Mouse (Mus musculus): ENCODE measurements at regions not wholly inside any gene's neighbourhood (a gene's known extent, or its start where the extent isn't known, plus 50 kb on each side); places are given as distances from the start of the nearest gene placed in this dataset.

GRCm38 (mm10) chr3:52787964-52788760 lies 228.9 kb downstream of the Cog6 start:
- Histone ChIP-seq H3K27ac (no peak overlapping the region), H3K4me3 (no peak overlapping the region)
- TF ChIP-seq CTCF (IDR thresholded peaks at IDR 0.05) = no peak
- intact Hi-C loops (cut with DNase I) = no loop called here
- DNase-seq = no peak

GRCm38 (mm10) chr3:52785595-52785994 lies 231.4 kb downstream of the Cog6 start:
- intact Hi-C loops (cut with DNase I) = no loop called here

GRCm38 (mm10) chr3:52784476-52784875 lies 232.6 kb downstream of the Cog6 start:
- intact Hi-C loops (cut with DNase I) = loop anchor here (5.0 kb wide), 1 partner anchor 68 kb away; no protein-coding TSS in a partner anchor
- no peak overlapping the region for H3K4me3 ChIP-seq
- DNase-seq = no peak
- H3K27ac ChIP-seq = no peak overlapping the region
- no peak for TF ChIP-seq CTCF (IDR thresholded peaks at IDR 0.05)

More at GRCm38 (mm10) chr3:52785595-52785994, 231.4 kb downstream of the Cog6 start:
- DNase-seq = no peak
- Histone ChIP-seq H3K27ac (no peak overlapping the region), H3K4me3 (no peak overlapping the region)
- no peak for TF ChIP-seq CTCF (IDR thresholded peaks at IDR 0.05)

GRCm38 (mm10) chr3:52782576-52782975 lies 234.5 kb downstream of the Cog6 start:
- no peak overlapping the region for H3K4me3 ChIP-seq
- no peak overlapping the region for H3K27ac ChIP-seq
- intact Hi-C loops (cut with DNase I) = loop anchor here (5.0 kb wide), 1 partner anchor 70 kb away; no protein-coding TSS in a partner anchor
- DNase-seq = no peak
- TF ChIP-seq CTCF (IDR thresholded peaks at IDR 0.05) = no peak

GRCm38 (mm10) chr3:52781521-52781920 lies 235.5 kb downstream of the Cog6 start:
- Histone ChIP-seq H3K27ac (no peak overlapping the region), H3K4me3 (no peak overlapping the region)
- no peak for DNase-seq
- TF ChIP-seq CTCF (IDR thresholded peaks at IDR 0.05) = no peak
- intact Hi-C loops (cut with DNase I) = loop anchor here (5.0 kb wide), 1 partner anchor 71 kb away; no protein-coding TSS in a partner anchor

- no peak for DNase-seq
- no peak overlapping the region for H3K4me3 ChIP-seq
- no peak for TF ChIP-seq CTCF (IDR thresholded peaks at IDR 0.05)
- H3K27ac ChIP-seq = no peak overlapping the region; the same call in 1 of the 2 replicates
- intact Hi-C loops (cut with DNase I) = loop anchor here (5.0 kb wide), 1 partner anchor 72 kb away; no protein-coding TSS in a partner anchor
Measured at GRCm38 (mm10) chr3:52780356-52780755, 236.7 kb downstream of the Cog6 start.

- Histone ChIP-seq H3K27ac (no peak overlapping the region), H3K4me3 (no peak overlapping the region)
- TF ChIP-seq CTCF (IDR thresholded peaks at IDR 0.05) = no peak
- DNase-seq = no peak
- intact Hi-C loops (cut with DNase I) = loop anchor here (10.0 kb wide), 1 partner anchor 189 kb away; no protein-coding TSS in a partner anchor
Measured at GRCm38 (mm10) chr3:52775875-52776274, 241.2 kb downstream of the Cog6 start.

- DNase-seq = no peak
- Histone ChIP-seq H3K4me3 (no peak overlapping the region), H3K27ac (no peak overlapping the region)
- intact Hi-C loops (cut with DNase I) = loop anchor here (10.0 kb wide), 1 partner anchor 190 kb away; no protein-coding TSS in a partner anchor
- TF ChIP-seq CTCF (IDR thresholded peaks at IDR 0.05) = no peak
Measured at GRCm38 (mm10) chr3:52775156-52775555, 241.9 kb downstream of the Cog6 start.

GRCm38 (mm10) chr3:52774734-52775133 lies 242.3 kb downstream of the Cog6 start:
- TF ChIP-seq CTCF (IDR thresholded peaks at IDR 0.05) = no peak
- H3K4me3 ChIP-seq = no peak overlapping the region

GRCm38 (mm10) chr3:52767276-52767675 lies 249.8 kb downstream of the Cog6 start:
- DNase-seq = peak; percentile 34
- Histone ChIP-seq H3K27ac (peak overlapping the region; percentile 64), H3K4me3 (peak overlapping the region; percentile 17)
- TF ChIP-seq CTCF (IDR thresholded peaks at IDR 0.05) = no peak
- intact Hi-C loops (cut with DNase I) = no loop called here

More at GRCm38 (mm10) chr3:52774734-52775133, 242.3 kb downstream of the Cog6 start:
- DNase-seq = no peak
- no peak overlapping the region for H3K27ac ChIP-seq
- intact Hi-C loops (cut with DNase I) = loop anchor here (10.0 kb wide), 1 partner anchor 190 kb away; no protein-coding TSS in a partner anchor

GRCm38 (mm10) chr3:52766841-52767240 lies 250.2 kb downstream of the Cog6 start:
- Histone ChIP-seq H3K4me3 (peak overlapping the region; percentile 17; the same call in 1 of the 2 replicates), H3K27ac (peak overlapping the region; percentile 64)
- intact Hi-C loops (cut with DNase I) = no loop called here
- TF ChIP-seq CTCF (IDR thresholded peaks at IDR 0.05) = no peak
- peak; percentile 64 for DNase-seq

- intact Hi-C loops (cut with DNase I) = no loop called here
- no peak for TF ChIP-seq CTCF (IDR thresholded peaks at IDR 0.05)
- Histone ChIP-seq H3K4me3 (no peak overlapping the region), H3K27ac (0 out of 2 replicates have a peak overlapping the region, but pooled peaks have one; percentile 4)
- no peak for DNase-seq
Measured at GRCm38 (mm10) chr3:52764166-52764565, 252.9 kb downstream of the Cog6 start.

- Histone ChIP-seq H3K4me3 (no peak overlapping the region), H3K27ac (0 out of 2 replicates have a peak overlapping the region, but pooled peaks have one; percentile 4)
- intact Hi-C loops (cut with DNase I) = no loop called here
- TF ChIP-seq CTCF (IDR thresholded peaks at IDR 0.05) = no peak
- DNase-seq = no peak
Measured at GRCm38 (mm10) chr3:52763660-52764059, 253.4 kb downstream of the Cog6 start.
